Mouse (Mus musculus) adrenal gland, postnatal 25 days (tissue): Measurements from ENCODE around the gene Atf7ip. TPM values are rescaled to one million over a fixed set of nuclear protein-coding genes. Genes with fewer than 3 reads are reported as not detected.
A peak's percentile ranks its signal among the peaks of the same experiment; 100 is the strongest.

ENCODE experiments used
- DNase-seq: peaks from one replicate; pipeline ENCODE4 v3.0.0; 2021; ENCODE audit warnings: mixed read lengths
- total RNA-seq: library from RNA; stranded (reverse); gene quantifications from 2 replicates; pipeline ENCODE4 v1.2.3, GENCODE M21; 2021

Gene Atf7ip
- total RNA-seq, 1 experiment from 2014 or later = 117 TPM

DNA sequence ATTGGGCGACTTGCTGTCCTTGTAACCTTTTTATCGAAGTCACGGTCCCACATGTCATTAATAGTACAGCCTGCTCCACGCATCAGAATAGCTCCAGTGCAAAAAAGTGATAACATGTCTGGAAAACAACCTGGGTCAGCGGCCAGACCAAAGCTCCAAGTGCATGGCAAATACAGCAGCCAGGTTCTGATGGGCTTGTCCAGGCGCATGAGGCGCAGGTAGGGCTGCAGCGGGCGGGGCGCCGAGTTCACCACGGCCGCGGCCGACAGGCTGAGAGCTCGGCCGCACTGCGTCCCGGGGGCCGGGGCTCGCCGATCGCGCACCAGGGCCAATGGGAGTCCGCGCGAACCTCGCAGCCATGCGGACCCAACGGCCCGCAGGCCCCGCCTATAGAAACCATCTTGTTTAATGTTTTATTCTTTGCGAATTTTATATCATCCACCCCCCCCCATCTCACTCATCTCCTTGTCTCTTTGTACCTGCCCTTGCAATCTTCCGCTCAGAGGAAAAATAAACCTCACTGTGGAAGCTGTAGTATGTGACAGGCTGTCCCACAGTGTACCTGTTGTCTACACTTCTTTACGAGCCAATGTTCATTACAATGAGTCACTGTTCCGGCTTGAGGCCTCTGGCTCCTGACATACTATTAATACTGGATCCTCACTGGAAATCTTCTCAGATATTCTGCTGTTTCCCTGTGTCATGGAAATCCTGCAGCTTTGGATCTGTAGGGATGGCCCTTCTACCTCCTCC is 19.0 kb upstream of the Atf7ip start:
- DNase-seq = no peak

DNA sequence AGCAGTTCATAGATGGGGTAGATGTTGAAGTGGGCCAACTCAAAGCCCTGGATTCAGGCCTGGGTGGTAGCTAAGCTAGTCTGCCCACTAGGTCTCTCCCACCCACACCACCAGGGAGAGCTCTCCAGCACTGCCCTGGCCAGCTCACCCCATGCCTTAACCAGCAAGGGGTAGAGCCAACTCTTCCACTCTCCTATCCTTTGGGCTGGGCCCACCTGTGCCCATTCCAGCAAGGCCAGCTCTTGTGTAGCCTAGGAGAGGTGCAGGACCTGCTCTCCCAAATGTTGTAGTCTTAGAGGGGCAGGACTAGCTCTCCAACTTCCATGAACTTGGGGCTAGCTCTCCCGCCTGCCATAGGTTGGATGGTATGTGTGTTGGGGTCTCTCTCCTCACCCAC is 18.4 kb upstream of the Atf7ip start:
- DNase-seq = no peak

DNA sequence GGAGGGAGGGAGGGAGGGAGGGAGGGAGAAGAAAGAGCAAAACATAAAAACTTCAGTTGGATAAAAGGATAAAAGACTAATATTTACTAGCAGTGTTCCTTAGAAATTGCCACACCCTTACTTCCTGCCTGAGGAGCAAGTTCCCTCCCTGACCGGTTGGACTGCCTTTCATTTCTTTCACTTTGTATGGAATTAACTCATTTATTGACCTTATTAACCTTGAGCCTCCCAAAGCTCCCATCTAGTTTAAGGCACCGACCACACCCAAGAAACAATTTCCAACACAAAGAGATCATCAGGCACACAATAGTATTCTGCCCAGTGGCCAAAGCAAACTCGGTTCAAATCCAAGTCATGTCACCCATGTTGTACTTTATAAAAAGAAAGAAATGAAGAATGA is 16.1 kb upstream of the Atf7ip start:
- no peak for DNase-seq

DNA sequence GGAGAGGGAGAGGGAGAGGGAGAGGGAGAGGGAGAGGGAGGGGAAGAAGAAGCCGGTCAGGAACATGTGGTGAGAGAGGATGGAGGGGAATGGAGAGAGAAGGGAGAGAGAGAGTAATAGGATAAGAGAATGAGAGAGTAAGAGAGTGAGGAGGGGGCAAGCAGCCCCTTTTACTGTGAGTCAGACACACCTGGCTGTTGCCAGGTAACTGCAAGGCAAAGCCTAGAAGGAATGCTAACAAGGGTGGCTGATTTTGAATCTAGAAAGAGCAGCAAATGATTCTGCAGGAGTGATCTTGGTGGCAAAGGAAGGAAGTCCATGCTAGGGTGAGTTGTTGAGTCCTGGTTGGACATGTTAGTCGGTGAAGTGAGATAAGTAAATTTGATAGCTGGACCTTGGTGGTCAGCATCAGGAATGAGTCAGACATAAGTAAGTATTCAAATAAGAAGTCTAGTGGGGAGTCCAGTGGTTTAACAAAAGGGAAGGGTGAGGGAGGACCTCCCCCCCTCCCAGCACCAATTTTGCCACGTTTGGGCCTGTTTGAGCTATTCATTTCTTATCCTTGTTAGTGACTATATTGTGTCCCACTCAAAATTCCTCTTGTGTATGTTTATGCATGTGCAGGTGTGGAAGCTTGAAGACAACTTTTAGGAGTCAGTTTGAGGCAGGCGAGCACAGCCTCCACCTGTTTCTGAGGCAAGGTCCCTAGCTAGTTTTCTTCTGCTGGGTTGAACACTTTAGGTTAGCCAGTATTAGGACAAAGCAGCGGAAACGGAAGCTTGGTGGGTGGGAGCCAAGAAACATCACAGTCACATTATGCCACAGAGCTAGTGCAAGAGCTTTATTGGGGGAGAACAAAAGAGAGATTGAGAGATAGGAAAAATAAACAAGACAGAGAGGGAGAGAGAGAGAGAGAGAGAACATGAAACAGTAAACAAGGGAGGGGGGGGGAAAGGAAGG is 15.2 kb upstream of the Atf7ip start:
- no peak for DNase-seq

DNA sequence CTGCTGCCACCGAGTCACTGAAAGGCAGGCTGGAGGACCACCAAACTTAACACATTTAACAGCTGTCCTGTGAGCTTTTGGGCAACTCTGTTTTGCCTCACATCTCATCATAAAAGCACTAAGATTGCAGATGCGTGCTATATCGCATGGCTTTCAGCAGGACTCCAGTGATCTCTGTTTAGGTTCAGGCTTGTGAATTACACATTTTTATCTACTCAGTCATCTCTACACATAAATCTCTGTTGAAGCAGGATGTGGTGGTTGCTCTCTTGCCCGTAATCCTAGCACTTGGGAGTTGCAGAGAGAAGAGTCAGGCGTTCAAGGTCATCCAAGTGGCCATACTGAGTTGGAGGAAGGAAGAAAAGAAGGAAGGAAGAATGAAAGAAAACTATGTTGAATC is 14.3 kb upstream of the Atf7ip start:
- DNase-seq = no peak

DNA sequence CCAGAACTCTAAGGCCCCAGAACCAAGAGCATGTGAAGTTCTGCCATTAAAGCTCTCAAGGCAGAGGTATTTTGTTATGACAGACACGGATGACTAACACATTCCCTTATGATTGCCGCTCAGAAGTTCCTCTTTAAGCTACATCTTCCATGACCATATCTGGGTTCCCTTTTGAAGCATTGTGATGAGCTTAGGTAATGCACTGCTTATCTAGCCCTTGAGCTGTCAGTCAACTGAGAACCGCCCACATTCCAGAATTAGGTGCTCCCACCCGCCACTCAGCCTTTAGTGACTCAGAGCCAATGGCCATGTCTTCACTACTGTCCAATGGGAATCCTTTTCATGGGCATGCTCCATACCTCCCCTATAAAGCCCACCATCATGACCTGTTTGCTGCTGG is 13.7 kb upstream of the Atf7ip start:
- no peak for DNase-seq

DNA sequence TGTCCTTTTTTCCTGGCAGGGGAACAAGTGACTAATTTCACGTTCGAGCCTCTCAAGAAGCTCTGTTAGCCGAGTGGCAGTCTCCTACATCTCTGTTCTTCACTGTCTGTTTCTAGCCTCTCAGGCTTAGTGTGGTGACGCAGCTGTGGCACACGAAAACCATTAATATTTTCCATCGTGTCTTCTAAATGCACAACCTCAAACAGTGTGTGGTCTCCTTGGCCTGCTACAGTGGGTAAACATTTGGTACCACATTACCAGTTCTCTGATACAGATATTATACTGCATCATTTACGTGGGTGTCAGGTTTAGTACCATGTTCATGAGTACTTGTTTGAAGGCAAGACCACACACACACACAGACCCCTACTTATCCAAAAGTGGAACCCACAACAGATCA is 12.5 kb upstream of the Atf7ip start:
- no peak for DNase-seq

DNA sequence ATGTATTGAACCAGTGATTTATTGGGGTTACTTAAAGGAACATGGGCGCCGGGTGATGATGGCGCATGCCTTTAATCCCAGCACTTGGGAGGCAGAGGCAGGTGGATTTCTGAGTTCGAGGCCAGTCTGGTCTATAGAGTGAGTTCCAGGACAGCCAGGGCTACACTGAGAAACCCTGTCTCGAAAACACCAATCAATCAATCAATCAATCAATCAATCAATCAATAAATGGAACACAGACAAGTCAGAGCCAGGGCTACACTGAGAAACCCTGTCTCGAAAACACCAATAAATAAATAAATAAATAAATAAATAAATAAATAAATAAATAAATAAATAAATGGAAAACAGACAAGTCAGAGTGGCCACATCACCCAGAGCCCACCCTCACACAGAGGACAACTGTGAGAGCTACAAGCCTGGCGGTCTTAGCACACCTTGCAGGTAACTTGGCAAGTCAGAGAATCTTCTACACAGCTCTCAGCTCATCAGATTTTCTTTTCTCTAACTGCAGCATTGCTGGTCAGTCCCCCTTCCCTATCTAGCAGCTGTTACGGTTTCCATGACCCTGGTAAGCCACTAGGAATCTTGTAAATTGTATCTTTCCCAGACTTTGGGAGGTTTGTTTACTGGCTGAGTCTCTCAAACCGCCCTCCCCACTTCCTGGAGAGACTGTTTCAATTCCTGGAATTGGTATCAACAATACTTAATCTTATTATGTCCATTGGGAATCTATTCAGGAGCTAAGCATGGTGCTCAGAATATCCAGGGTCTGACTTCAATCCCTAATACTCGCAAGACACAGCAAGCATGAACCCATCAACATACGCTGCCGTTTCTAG is 11.8 kb upstream of the Atf7ip start:
- no peak for DNase-seq

DNA sequence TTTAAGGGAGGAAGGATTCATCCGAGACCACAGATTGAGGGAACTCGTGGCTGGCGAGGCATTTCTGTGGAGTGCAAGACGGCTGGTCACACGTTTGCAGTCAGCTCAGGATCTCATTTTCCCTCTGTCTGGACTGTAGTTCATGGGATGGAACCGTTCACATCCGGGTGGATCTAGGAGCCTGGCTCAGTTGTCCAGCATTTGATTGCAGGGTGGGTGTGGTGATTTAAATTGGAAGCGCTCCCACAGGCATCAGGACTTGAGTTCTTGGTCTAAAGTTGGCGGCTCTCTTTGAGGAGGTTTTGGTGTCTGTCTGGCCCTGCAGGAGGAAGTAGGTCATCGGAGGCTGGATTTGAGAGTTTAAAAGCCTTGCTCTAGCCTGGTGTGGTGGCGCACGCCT is 10.9 kb upstream of the Atf7ip start:
- DNase-seq = no peak

DNA sequence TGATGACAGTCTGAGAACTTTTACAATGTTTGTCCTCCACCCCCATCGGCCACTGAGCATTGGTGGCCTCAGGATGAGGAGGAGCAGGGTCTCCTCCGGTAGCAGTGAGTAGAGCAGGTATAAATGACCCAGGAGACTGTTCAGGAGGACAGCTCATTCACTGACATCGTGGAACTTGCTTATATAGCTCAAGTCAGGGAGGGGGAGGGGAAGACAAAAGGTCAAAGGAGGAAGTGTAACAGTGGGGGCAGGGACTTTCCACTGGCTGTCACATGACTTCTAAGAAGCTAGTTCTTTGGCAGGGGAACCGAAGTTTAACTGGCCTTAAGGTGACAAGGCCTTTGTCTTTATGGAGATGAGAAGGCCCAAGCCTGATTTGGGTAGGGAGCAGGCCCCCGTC is 8.2 kb upstream of the Atf7ip start:
- no peak for DNase-seq

DNA sequence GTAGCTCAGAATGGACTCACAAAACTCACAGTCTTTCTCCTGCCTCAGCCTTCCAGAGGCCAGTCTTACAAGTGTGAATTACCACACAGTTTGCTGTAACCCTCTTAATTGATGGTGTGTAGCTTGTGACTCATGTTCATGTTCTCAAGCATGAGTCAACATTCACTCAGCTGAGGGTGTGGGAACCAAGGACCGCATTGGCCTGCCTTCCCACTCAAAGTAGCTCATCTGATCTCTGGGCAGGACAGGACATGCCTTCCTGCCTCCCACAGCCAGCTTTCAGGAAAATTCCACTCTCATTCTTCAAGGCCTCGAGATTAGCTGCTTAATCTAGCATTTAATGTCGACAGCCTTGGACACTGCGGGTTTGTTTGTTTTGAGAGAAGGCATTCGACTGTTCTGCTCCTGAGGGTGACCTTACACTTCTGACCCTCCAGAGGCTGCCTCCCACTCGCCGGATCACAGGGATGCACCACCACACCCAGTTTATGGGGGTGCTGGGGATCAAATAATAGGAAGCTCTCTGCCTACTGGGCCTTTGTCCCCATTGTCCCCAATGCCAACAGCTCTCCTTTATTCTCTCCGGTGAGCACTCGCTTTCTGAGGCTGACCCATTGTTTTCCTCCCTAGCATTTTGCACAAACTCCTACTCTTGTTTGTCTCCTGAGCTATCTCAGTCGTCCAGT is 6.5 kb upstream of the Atf7ip start:
- no peak for DNase-seq

DNA sequence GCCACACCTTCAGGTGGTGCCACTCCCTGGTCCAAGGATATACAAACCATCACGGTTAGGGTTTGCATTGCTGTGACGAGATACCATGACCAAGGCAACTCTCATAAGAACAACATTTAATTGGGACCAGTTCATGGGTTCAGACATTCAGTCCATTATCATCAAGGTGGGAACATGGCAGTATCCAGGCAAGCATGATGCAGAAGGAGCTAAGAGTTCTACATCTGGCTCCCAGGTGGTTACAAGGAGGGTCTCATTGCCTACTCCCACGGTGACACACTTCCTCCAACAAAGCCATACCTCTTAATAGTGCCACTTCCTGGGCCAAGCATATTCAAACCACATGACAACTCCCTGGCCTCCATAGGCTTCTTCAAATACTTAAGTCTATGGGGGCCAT is 2.7 kb downstream of the Atf7ip start:
- no peak for DNase-seq

DNA sequence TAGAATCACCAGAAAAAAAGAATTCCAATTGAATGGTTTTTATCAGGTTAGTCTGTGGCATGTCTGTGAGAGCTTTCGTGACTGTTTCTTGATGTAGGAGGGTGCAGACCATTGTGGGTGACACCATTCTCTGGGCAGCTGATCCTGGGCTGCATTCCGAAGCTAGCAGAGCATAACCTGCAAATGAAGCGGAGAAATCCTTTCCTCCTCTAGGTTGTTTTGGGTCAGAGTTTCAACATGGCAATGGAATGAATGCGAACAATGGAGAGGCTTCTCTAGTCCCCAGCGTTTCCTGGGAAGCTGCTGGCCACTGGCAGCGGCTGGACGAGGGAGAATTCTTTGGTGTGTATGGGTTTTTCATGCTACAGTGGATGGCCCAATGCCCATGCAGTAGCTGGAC is 5.0 kb downstream of the Atf7ip start:
- no peak for DNase-seq

DNA sequence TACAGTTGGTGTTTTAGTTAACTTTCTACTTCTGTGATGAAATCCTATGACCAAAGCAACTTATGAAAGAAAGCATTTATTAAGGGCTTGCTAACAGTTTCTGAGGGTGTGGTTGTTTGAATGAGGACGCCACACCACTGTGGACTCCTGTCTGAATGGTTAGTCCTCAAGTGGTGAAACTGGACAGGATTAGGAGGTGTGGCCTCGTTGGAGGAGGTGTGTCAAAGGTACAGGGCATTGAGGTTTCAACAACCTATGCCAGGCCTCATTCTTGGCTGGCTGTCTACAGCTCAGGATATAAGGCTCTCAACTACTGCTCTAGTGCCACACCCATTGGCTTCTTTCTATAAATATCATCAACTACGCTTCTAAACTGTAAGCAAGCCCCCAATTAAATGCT is 6.4 kb downstream of the Atf7ip start:
- DNase-seq = no peak

DNA sequence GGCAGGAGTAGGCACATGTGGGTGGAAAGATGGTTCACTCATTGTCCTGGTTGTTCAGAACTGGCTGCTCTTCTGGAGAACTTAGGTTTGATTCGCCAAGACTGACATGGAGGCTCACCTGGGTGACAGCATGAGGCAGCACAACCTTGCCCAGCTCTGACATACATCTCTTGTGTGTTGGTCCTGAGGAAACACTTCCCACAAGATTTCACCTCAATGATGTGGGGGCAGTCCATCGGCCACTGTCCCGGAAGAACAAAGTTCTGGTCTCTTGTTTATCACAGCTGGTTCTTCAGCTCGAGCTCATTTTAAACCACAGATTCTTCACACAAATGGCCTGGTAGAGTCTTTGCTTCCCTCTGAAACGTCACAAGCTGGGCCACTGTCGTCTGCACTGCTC is 10.7 kb downstream of the Atf7ip start:
- DNase-seq = no peak

DNA sequence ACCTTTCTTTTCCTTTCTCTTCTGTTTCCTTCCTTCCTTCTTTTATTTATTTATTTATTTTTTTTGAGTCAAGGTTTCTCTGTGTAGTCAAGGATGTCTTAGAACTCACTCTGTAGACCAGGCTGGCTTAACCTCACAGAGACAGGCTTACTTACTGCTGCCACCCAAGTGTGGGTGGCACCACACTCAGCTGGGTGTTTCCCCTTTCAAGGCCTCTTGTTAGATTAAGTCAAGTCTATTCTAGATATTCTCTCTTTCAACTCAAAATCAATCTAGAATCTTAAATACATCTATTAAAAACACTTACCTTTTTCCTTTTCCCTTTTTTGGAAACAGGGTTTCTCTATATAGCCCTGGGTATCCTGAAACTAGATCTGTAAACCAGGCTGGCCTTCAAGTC is 11.3 kb downstream of the Atf7ip start:
- no peak for DNase-seq

DNA sequence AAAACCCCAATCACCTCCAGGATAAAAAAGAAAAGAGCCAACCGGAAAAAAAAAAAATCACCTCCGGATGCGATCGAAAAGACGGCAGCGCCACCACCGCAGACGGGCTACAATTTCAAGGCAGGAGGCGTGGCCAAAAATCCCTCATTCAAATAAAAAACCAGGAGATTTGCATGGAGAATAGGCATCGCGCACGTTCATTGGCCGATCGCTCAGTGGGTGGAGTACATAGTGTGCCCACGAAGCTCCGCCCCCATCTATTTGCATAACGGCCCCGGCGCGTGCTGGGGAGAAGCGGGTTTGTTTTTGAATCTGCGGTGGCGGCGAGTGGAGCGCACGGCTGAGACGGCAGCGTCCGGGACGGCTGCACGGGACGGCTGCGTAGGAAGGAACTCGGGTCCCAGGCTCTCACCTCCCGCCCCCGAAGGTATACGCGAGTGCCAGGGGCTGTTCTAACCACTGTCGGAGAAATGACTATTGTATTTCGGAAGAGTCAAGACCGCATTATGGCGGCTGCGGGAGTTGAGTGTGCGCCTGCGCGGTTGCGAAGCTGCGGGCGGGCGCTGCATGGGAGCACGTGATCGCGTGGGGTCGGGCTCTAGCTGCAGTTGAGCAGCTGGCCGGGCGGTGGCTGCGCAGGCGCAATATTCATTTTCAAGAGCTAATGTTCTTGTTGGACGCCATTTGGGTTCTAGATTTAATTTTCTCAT is 12.7 kb downstream of the Atf7ip start:
- peak; percentile 94 for DNase-seq

DNA sequence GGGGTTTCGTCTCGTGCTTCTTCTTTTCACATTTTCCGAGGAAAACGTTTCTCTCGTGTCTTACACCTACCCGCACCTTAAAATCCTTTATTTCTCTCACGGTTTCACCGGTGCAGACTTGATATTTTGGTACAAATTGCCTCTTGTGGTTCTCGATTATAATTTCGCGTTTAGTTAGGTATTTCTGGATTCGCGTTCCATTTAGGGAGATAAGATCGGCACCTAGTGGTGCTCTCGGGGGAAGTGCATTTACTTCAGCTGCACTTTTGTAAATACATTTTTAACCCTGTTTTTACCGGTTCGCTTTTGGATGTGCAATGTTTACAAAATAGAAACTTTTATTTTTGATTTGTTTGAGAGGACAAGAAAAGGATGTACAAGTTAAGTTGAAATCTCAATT is 13.3 kb downstream of the Atf7ip start:
- no peak for DNase-seq

DNA sequence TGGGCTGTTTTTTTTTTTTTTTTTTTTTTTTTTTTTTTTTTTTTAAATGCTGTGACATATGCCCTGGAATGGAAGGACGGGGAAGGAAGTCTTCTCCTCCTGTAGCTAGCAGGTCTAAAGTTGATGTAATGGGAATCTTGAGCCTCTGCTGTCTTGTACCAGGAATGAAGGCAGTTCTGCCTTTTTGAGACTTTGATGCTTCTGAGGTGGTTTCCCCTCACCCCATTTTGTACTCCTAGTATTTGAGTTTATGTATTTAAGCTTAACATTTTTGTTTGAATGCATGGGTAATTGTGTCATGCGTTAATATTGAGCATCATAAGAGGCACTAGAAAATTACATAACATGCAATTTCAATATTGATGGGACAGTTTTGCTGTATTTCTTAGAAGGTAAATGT is 14.4 kb downstream of the Atf7ip start:
- no peak for DNase-seq

DNA sequence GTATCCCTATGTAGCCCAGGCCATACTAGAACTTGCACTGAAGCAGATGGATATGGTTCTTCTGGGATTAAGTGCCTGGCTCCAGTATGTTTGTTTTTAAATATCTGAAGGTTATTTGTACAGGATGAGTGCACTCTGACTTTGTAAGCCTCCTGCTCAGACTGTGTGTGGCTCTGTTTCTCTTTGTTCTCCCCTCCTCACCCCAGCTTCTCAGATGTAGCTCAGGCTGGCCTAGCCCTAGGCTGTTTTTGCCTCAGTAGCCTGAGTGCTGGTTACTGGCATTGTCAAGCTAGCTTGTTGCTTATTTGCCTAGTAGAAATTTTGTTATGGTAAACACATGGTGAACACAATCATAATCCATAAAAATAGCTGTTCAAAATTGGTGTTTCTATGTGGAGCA is 15.7 kb downstream of the Atf7ip start:
- no peak for DNase-seq

DNA sequence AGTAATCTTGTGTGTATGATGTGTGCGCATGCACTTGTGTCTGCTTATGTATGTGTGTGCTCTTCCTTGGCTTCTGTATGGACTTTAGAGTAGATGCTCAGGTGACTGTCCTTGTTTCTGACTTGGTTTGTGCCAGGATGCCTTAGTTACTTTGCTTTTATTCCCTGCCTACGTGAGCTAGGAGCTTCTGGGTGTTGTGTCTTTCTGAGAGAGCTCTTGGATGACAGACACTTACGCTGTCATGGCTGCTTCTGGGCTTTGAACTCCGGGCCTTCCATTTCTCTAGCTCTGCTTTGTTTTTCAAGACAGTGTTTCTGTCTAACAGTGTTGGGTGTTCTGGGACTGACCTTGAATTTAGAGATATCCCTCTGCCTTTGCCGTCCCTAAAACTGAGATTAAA is 16.7 kb downstream of the Atf7ip start:
- DNase-seq = no peak

DNA sequence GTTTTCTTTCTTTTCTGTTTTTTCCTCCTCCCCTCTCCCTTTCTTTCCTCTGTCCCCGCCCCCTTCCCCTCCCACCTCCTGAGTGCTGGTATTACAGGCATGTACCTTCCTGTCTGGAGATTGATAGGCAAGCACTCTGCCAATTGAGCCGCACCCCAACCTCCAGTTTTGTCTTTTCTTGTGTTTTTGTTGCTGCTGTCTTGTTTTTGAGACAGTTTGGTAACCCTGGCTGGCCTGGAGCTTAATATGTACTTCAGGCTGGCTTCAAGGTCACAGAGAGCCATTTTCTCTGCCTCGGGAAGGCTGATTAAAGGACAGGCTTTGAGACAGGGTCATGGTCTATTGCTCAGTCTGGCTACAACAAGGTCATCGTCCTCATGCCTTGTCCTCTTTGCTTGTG is 18.8 kb downstream of the Atf7ip start:
- peak; percentile 13 for DNase-seq
